Mouse (Mus musculus) neural tube, embryonic 11.5 days (tissue): ENCODE data around the gene Scn7a. TPM values are rescaled to one million over a fixed set of nuclear protein-coding genes. Genes with fewer than 3 reads are reported as not detected.

Experiments
- ATAC-seq: fragments of 200-750 bp; cut with Nextera tagmentation; 2 replicates; pipeline ENCODE4 v1.8.0; 2017; ENCODE audit warnings: moderate number of reproducible peaks, mild to moderate bottlenecking, moderate TSS enrichment, moderate library complexity; ENCODE audit not compliant: insufficient read depth, low FRiP score, low TSS enrichment
- DNase-seq: peaks from one replicate; pipeline ENCODE4 v3.0.0-alpha.2; 2015; ENCODE audit warnings: low spot score
- H3K27ac ChIP-seq: fragments of 300-500 bp; sonication (generic); 2 replicates; pipeline ENCODE4 v1.5.1; 2014; ENCODE audit warnings: low read depth, mild to moderate bottlenecking, low read length
- H3K27me3 ChIP-seq: fragments of 300-500 bp; sonication (generic); 2 replicates; pipeline ENCODE4 v1.6.1; 2014; ENCODE audit warnings: mild to moderate bottlenecking, low read length, mixed read lengths; ENCODE audit not compliant: control insufficient read depth, insufficient read depth
- H3K36me3 ChIP-seq: fragments of 300-500 bp; sonication (generic); 2 replicates; pipeline ENCODE4 v1.6.1; 2014; ENCODE audit warnings: mild to moderate bottlenecking, low read length, moderate library complexity, mixed read lengths; ENCODE audit not compliant: control insufficient read depth, insufficient read depth
- H3K4me1 ChIP-seq: fragments of 300-500 bp; sonication (generic); 2 replicates; pipeline ENCODE4 v1.6.1; 2014; ENCODE audit warnings: low read length, mixed read lengths; ENCODE audit not compliant: control insufficient read depth, insufficient read depth
- H3K4me2 ChIP-seq: fragments of 300-500 bp; sonication (generic); 2 replicates; pipeline ENCODE4 v1.6.1; 2014; ENCODE audit warnings: low read depth, mild to moderate bottlenecking, moderate library complexity
- H3K4me3 ChIP-seq: fragments of 300-500 bp; sonication (generic); 2 replicates; pipeline ENCODE4 v1.5.1; 2014; ENCODE audit warnings: low read depth, low read length
- H3K9ac ChIP-seq: fragments of 300-500 bp; sonication (generic); 2 replicates; pipeline ENCODE4 v1.6.1; 2014; ENCODE audit warnings: mild to moderate bottlenecking, low read length
- H3K9me3 ChIP-seq: fragments of 300-500 bp; sonication (generic); 2 replicates; pipeline ENCODE4 v1.6.1; 2016; ENCODE audit warnings: low read length; ENCODE audit not compliant: control insufficient read depth
- WGBS: fragments of 180-500 bp; shearing (Covaris S2); extraction: QIAGEN DNeasy Blood & Tissue Kit; methylation state at CpG from one replicate; pipeline ENCODE4 v1.1.7; 2014; 5-methylcytosine and 5-hydroxymethylcytosine counted together
- polyA plus RNA-seq: library from polyadenylated mRNA; unstranded; fragments of >200 nt; fragmentation: Nextera tagmentation; extraction: Ambion mirVana; gene quantifications from 2 replicates; pipeline ENCODE4 v1.2.1, GENCODE M21; 2014

Scn7a gene
- polyA plus RNA-seq, 1 experiment from 2014 or later: 1.4 TPM

DNA sequence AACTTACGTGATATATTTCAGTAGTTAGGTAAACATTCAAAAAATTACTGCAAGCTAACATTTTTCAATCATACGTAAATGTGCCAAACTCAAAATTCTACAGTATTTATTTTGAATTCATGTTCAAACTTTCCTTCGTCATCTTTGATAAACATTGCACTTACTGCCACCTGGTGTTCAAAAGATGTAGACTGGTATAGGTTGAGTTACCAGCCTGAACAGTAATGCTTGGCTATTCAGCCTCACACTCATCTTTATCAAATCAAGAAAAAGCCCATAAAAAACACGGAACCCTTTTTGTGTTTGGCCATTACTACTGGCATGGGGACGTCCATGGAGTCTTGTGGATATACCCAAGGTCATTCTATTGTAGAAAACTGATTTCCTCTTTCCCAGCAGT is 140.3 kb downstream of the Scn7a start:
- H3K36me3 ChIP-seq: no peaks in the 10 kb centered on the region
- H3K27me3 ChIP-seq: no peaks in the 10 kb centered on the region
- no peak overlapping the region for H3K4me2 ChIP-seq
- WGBS: 33% methylated on average over 5 of the region's 5 CpGs
- H3K9ac ChIP-seq: no peak overlapping the region
- peak; percentile 60; the same call in 1 of the 2 replicates for ATAC-seq
- no peaks in the 10 kb centered on the region for H3K9me3 ChIP-seq
- peak; percentile 25 for DNase-seq
- H3K4me3 ChIP-seq: no peak overlapping the region
- H3K4me1 ChIP-seq: no peaks in the 10 kb centered on the region
- no peak overlapping the region for H3K27ac ChIP-seq

DNA sequence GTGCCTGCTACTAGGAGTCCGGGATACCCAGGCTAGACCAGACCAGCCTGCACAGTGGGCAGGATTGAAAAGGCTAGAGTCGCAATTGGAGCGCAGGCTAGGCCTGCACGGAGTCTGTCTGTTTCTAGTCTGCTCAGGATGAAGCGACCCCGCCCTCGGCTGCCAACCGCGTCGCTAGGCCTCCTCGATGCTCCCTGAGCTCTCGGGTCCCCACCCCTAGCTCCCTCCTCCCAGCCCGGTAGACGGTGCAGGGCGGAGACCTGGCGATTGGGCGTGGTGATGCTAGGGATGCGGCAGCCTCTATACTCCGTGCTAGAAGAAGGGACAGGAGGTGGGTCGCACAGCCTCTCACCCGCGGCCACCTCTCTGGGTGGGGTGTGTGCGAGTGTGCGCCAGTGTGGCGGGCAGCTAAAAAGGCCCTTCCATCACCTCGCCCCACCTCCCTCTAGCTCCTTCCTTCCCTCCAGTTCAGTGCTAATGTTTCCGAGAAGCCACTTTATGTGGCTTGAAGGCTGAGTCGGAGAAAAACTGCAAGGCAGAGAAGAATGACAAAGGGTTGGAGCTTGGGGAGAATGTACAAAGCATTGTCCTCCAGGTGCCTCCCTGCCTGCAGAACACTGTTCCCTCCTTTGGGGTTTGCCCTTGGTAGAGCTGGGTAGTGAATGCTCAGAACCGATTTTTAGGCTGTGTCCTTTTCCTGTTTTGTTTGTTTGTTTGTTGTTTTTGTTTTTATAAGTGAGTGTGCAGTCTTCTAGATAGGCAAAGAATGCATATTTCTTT is 149.9 kb downstream of the Scn7a start, which contains the start of gene Scn9a:
Gene Scn9a, minus strand, starts transcription at position 383 of the 780 bp plus-strand sequence.
- Histone ChIP-seq H3K4me2 (peak within 1 kb of the TSS; percentile 66), H3K36me3 (no peaks in the 10 kb centered on the region), H3K9me3 (no peaks in the 10 kb centered on the region), H3K9ac (peak within 1 kb of the TSS; percentile 50), H3K4me1 (no peaks in the 10 kb centered on the region), H3K27me3 (no peaks in the 10 kb centered on the region), H3K4me3 (peak within 1 kb of the TSS; percentile 34), H3K27ac (no peak within 1 kb of the TSS)
- under 1% methylated on average over 29 of the region's 29 CpGs for WGBS
- peak; percentile 85 for ATAC-seq
- DNase-seq: peak; percentile 73

DNA sequence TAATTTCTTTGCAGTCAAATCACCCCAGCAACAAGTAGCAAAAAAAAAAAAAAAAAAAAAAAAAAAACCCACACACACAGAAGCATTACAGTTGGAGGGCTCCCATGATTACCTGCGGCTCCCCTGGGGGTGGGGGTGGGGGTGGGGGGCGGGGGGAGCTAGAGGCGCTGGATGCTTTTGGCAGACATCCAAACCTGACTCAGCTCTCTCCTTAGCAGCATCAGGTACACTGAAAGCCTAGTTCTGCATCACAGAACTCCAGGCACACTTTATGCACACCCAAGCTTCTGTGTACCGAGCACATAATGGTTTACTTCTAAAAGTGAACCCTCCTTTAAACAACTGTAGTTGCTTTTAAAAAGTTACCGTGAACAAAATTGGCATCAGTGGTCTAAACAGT is 152.0 kb downstream of the Scn7a start:
- Histone ChIP-seq H3K4me3 (no peak overlapping the region), H3K36me3 (no peaks in the 10 kb centered on the region), H3K4me2 (no peak overlapping the region), H3K4me1 (no peaks in the 10 kb centered on the region), H3K9ac (no peak overlapping the region), H3K9me3 (no peaks in the 10 kb centered on the region), H3K27ac (no peak overlapping the region), H3K27me3 (no peaks in the 10 kb centered on the region)
- DNase-seq (no peak), ATAC-seq (no peak)
- 48% methylated on average over 5 of the region's 5 CpGs for WGBS

Other genes with a start within 250 kb of the Scn7a start
- gene Scn9a, start 150.0 kb downstream of the Scn7a start, polyA plus RNA-seq: 9.0 and 10.5 TPM in 2 replicates